Mouse (Mus musculus) G1E (cell line): ENCODE measurements around the gene Eef1akmt2.

Experiments
- CTCF ChIP-seq: IDR thresholded peaks from 2 replicates; pipeline ENCODE4 v1.5.1; 2012; ENCODE audit warnings: low read depth, low read length, inconsistent platforms, mixed read lengths
- GATA1 ChIP-seq: IDR thresholded peaks from 2 replicates; pipeline ENCODE4 v1.6.1; 2012; ENCODE audit warnings: borderline replicate concordance, low read length, inconsistent platforms, mixed read lengths
- GATA2 ChIP-seq: IDR thresholded peaks from 2 replicates; pipeline ENCODE4 v1.6.1; 2012; ENCODE audit warnings: low read depth, low read length, inconsistent platforms, borderline replicate concordance
- POLR2AphosphoS5 ChIP-seq: IDR thresholded peaks from 2 replicates; pipeline ENCODE4 v1.6.1; 2012; ENCODE audit warnings: low read depth, low read length, inconsistent platforms; ENCODE audit not compliant: insufficient replicate concordance
- TAL1 ChIP-seq: conservative IDR thresholded peaks from 2 replicates; pipeline ENCODE4 v1.6.1; 2012; ENCODE audit warnings: low read depth, low read length, inconsistent platforms, mixed read lengths

GRCm38 (mm10) chr7:132812619-132813415 lies 39.7 kb downstream of the Eef1akmt2 start:
- TF ChIP-seq CTCF, result no peak
- TF ChIP-seq GATA1, result no peak
- TF ChIP-seq TAL1, result no peak
- no peak for TF ChIP-seq POLR2AphosphoS5
- no peak for TF ChIP-seq GATA2
